Mouse (Mus musculus): Measurements from ENCODE around the gene Dner.

DNA sequence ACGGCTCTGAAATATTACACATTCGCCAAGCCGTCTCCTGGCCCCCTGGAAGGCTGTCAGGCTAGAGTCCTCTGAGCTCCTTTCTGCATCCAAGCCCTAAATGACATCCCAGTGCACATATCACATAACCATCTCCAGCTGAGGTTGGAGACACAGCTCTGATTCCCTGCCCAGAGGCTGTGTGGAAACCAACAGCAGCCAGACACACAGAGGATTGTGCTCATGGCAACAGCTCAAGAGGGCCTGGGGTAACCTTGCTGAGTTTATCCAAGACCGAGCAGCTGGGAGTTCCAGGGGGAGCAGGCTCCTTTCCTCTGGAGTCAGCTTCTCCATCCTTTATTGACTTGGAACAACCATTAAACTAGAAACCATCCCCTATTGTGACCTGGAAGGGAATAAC lies 177.7 kb downstream of the Dner start:
- TF ChIP-seq POLR2A (IDR thresholded peaks at IDR 0.05; ENCODE audit: borderline replicate concordance, low read depth, low read length), result no peak
- TF ChIP-seq CTCF (IDR thresholded peaks at IDR 0.05; ENCODE audit: low read depth, low read length), result no peak

Data from bone marrow macrophage, adult 2 months (primary cell).